8 mouse cellular contexts compared by ENCODE assay signal in genomic region chr13:112188313-112188712, GRCm38 (mm10).
DNase-seq lines count a peak whose midpoint lies in the region; ATAC-seq lines count a peak whose summit lies in the region.

No protein-coding gene starts in this region.

- H3K36me3 ChIP-seq in kidney, embryonic 15.5 days: no peaks in the 10 kb centered on the region
- no peaks in the 10 kb centered on the region for H3K36me3 ChIP-seq in midbrain, embryonic 10.5 days
- no peaks in the 10 kb centered on the region for H3K36me3 ChIP-seq in midbrain, embryonic 15.5 days (replicated peaks)

- H3K9me3 ChIP-seq in kidney, embryonic 15.5 days (replicated peaks): no peaks in the 10 kb centered on the region
- H3K9me3 ChIP-seq in midbrain, embryonic 10.5 days (replicated peaks): no peaks in the 10 kb centered on the region
- no peaks in the 10 kb centered on the region for H3K9me3 ChIP-seq in midbrain, embryonic 15.5 days

- peak; percentile 78 for DNase-seq in ovary, postnatal 36 days (ENCODE audit: low spot score)
- DNase-seq in ovary, postnatal 14 days (ENCODE audit: low spot score): no peak
- DNase-seq in heart, adult 11 months: peak; percentile 96
- peak; percentile 70 for DNase-seq in testis, postnatal 10 days (ENCODE audit: low spot score)
- DNase-seq in spleen, postnatal 36 days (ENCODE audit: low spot score in 2 of 2): no peak
- no peak for DNase-seq in midbrain, embryonic 10.5 days (ENCODE audit: low spot score)

- WGBS in kidney, embryonic 15.5 days: 64% methylated on average over 7 of the region's 7 CpGs
- 86% methylated on average over 7 of the region's 7 CpGs for WGBS in midbrain, embryonic 10.5 days
- 80% methylated on average over 7 of the region's 7 CpGs for WGBS in midbrain, embryonic 15.5 days

- H3K4me1 ChIP-seq in kidney, embryonic 15.5 days: peaks cover 54% of the 10 kb centered on the region
- H3K4me1 ChIP-seq in midbrain, embryonic 10.5 days: peaks cover 20% of the 10 kb centered on the region
- peaks cover 5% of the 10 kb centered on the region; the same call in 1 of the 2 replicates for H3K4me1 ChIP-seq in midbrain, embryonic 15.5 days

- H3K9ac ChIP-seq in kidney, embryonic 15.5 days: no peak overlapping the region
- H3K9ac ChIP-seq in midbrain, embryonic 15.5 days: no peak overlapping the region

- H3K27me3 ChIP-seq in kidney, embryonic 15.5 days: no peaks in the 10 kb centered on the region
- H3K27me3 ChIP-seq in midbrain, embryonic 10.5 days (ENCODE audit: low read depth, poor library complexity, severe bottlenecking): no peaks in the 10 kb centered on the region
- no peaks in the 10 kb centered on the region for H3K27me3 ChIP-seq in midbrain, embryonic 15.5 days (replicated peaks)

- H3K4me2 ChIP-seq in kidney, embryonic 15.5 days: no peak overlapping the region
- H3K4me2 ChIP-seq in midbrain, embryonic 15.5 days: no peak overlapping the region

- ATAC-seq in kidney, embryonic 15.5 days (replicated peaks; ENCODE audit: low FRiP score): no peak
- ATAC-seq in midbrain, embryonic 15.5 days (replicated peaks): no peak

- peak overlapping the region; percentile 85 for H3K27ac ChIP-seq in kidney, embryonic 15.5 days
- no peak overlapping the region for H3K27ac ChIP-seq in midbrain, embryonic 10.5 days (replicated peaks)
- no peak overlapping the region for H3K27ac ChIP-seq in midbrain, embryonic 15.5 days

- H3K4me3 ChIP-seq in kidney, embryonic 15.5 days (replicated peaks): no peak overlapping the region
- H3K4me3 ChIP-seq in midbrain, embryonic 10.5 days: no peak overlapping the region
- H3K4me3 ChIP-seq in midbrain, embryonic 15.5 days: no peak overlapping the region

Comparison
In these comparisons a context has a peak if more than half of its experiments do, and no peak if none do; other contexts are left out.
1. DNase-seq: peak in ovary, postnatal 36 days (single experiment), heart, adult 11 months (single experiment) and testis, postnatal 10 days (single experiment); none in ovary, postnatal 14 days (single experiment), spleen, postnatal 36 days (0 of 2) and midbrain, embryonic 10.5 days (single experiment).